Mouse (Mus musculus): ENCODE data around the gene Gdf9. TPM values are rescaled to one million over a fixed set of nuclear protein-coding genes. Genes with fewer than 3 reads are reported as not detected.

Gene Gdf9
- total and polyA plus RNA-seq, 3 experiments: 0.42 to 0.43 TPM; not detected in 1

DNA sequence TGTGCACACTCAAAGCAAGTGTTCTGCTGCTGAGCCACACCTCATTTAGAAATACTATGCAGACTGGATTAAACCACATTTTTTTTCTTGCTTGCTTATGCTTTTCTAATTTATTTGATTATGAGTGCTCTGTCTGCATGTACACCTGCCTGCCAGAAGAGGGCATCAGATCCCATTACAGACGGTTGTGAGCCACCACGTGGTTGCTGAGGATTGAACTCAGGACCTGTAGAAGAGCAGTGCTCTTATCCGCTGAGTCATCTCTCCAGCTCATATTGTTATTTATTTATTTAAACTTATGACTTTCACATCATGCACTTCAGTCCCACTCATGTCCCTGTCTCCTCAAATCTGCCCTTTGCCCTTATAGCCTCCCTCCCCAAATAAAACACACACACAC lies 54.9 kb downstream of the Gdf9 start (continued):
- TF ChIP-seq ELF1 (IDR thresholded peaks at IDR 0.05; ENCODE audit: low read depth, low read length) (0 out of 2 replicates have a peak, but pooled peaks have one; percentile 9), POLR2AphosphoS5 (IDR thresholded peaks at IDR 0.05; ENCODE audit: borderline replicate concordance, low read depth, low read length) (no peak), E2F4 (IDR thresholded peaks at IDR 0.05; ENCODE audit: borderline replicate concordance, low read depth, low read length) (0 out of 2 replicates have a peak, but pooled peaks have one; percentile 29), POLR2AphosphoS2 (IDR thresholded peaks at IDR 0.05; ENCODE audit: low read length) (no peak), TBP (IDR thresholded peaks at IDR 0.05; ENCODE audit: low read depth, low read length) (0 out of 2 replicates have a peak, but pooled peaks have one; percentile 24), MEF2A (IDR thresholded peaks at IDR 0.05; ENCODE audit: extremely low read depth, insufficient replicate concordance, low read depth, low read length, poor library complexity, severe bottlenecking) (no peak), ZKSCAN1 (IDR thresholded peaks at IDR 0.05; ENCODE audit: low read depth, low read length) (no peak), UBTF (IDR thresholded peaks at IDR 0.05; ENCODE audit: borderline replicate concordance, insufficient read depth, low read depth, low read length) (no peak), MYB (IDR thresholded peaks at IDR 0.05; ENCODE audit: low read depth, low read length) (no peak), MXI1 (IDR thresholded peaks at IDR 0.05; ENCODE audit: low read depth, low read length) (peak; percentile 85; the same call in 1 of the 2 replicates), MAX (IDR thresholded peaks at IDR 0.05; ENCODE audit: low read length) (peak; percentile 96), RCOR1 (IDR thresholded peaks at IDR 0.05; ENCODE audit: low read depth, low read length) (no peak), CTCF (IDR thresholded peaks at IDR 0.05 in 2 of 3, conservative IDR thresholded peaks at IDR 0.05 in 1 of 3; ENCODE audit: control insufficient read depth in 1 of 3, insufficient read depth in 1 of 3, low read depth in 2 of 3, low read length in 3 of 3, poor library complexity in 1 of 3, severe bottlenecking in 1 of 3) (peak; percentile 59 to 83 (median 65)), ZMIZ1 (IDR thresholded peaks at IDR 0.05; ENCODE audit: low read depth, low read length) (no peak), CHD1 (IDR thresholded peaks at IDR 0.05; ENCODE audit: low read depth, low read length) (no peak), USF1 (IDR thresholded peaks at IDR 0.05; ENCODE audit: low read depth, low read length) (peak; percentile 89), TCF12 (IDR thresholded peaks at IDR 0.05; ENCODE audit: low read depth, low read length) (no peak)

DNA sequence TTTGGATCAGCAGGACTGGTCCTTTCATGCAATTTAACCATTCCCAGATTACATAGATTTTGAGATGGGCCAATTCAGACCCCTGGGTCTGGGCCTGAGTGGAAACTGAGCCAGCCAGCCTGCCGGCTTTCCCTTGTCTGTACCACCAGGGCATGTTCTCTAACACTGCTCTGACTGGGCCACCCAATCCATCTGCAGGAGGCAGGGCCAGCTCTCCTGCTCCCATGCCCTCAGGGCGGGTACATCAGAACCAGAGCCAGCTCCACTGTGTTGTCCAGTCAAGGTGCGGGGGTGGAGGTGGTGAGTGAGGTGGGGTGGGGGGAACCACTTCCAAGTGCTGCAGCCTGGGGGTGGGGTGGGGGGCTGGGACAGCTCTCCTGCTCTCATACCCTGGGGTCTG lies 55.5 kb downstream of the Gdf9 start:
- no peaks in the 10 kb centered on the region for H3K27me3 ChIP-seq (ENCODE audit: control insufficient read depth in 1 of 2, insufficient read depth in 2 of 2, low read length in 2 of 2)
- no peak overlapping the region for H3K4me3 ChIP-seq (ENCODE audit: control insufficient read depth in 1 of 2, insufficient read depth in 1 of 2, low read depth in 2 of 2, low read length in 2 of 2)
- H3K79me2 ChIP-seq (ENCODE audit: control insufficient read depth, insufficient read depth, low read length, poor library complexity): no peaks in the 10 kb centered on the region
- H3K27ac ChIP-seq (ENCODE audit: control insufficient read depth, low read depth, low read length): no peak overlapping the region
- H3K9me3 ChIP-seq (replicated peaks; ENCODE audit: insufficient read depth, low read length): no peaks in the 10 kb centered on the region
- peaks cover 17 to 24% of the 10 kb centered on the region in 2 experiments for H3K4me1 ChIP-seq (ENCODE audit: control insufficient read depth in 1 of 2, insufficient read depth in 2 of 2, low read length in 2 of 2)
- H3K9ac ChIP-seq (ENCODE audit: control insufficient read depth, low read depth, low read length, poor library complexity, severe bottlenecking): no peak overlapping the region
- TF ChIP-seq POLR2AphosphoS5 (IDR thresholded peaks at IDR 0.05; ENCODE audit: borderline replicate concordance, low read depth, low read length) (no peak), KAT2A (conservative IDR thresholded peaks at IDR 0.05; ENCODE audit: low read depth, low read length) (no peak), ZKSCAN1 (IDR thresholded peaks at IDR 0.05; ENCODE audit: low read depth, low read length) (no peak), CHD2 (IDR thresholded peaks at IDR 0.05; ENCODE audit: low read length) (no peak), ELF1 (IDR thresholded peaks at IDR 0.05; ENCODE audit: low read depth, low read length) (no peak), MYB (IDR thresholded peaks at IDR 0.05; ENCODE audit: low read depth, low read length) (no peak), ZMIZ1 (IDR thresholded peaks at IDR 0.05; ENCODE audit: low read depth, low read length) (no peak), NELFE (IDR thresholded peaks at IDR 0.05; ENCODE audit: low read depth, low read length) (no peak), ETS1 (IDR thresholded peaks at IDR 0.05; ENCODE audit: low read depth, low read length) (no peak), USF2 (IDR thresholded peaks at IDR 0.05; ENCODE audit: borderline replicate concordance in 1 of 2, insufficient read depth in 1 of 2, low read depth in 1 of 2, low read length in 2 of 2) (no peak), CTCF (IDR thresholded peaks at IDR 0.05 in 2 of 3, conservative IDR thresholded peaks at IDR 0.05 in 1 of 3; ENCODE audit: control insufficient read depth in 1 of 3, insufficient read depth in 1 of 3, low read depth in 2 of 3, low read length in 3 of 3, poor library complexity in 1 of 3, severe bottlenecking in 1 of 3) (no peak), TBP (IDR thresholded peaks at IDR 0.05; ENCODE audit: low read depth, low read length) (no peak), MXI1 (IDR thresholded peaks at IDR 0.05; ENCODE audit: low read depth, low read length) (no peak), RAD21 (IDR thresholded peaks at IDR 0.05; ENCODE audit: low read depth, low read length) (no peak), MAZ (IDR thresholded peaks at IDR 0.05; ENCODE audit: low read depth, low read length) (no peak), USF1 (IDR thresholded peaks at IDR 0.05; ENCODE audit: low read depth, low read length) (no peak), MYC (IDR thresholded peaks at IDR 0.05; ENCODE audit: low read depth, low read length) (no peak), GABPA (IDR thresholded peaks at IDR 0.05; ENCODE audit: low read depth, low read length) (no peak)
- DNase-seq (ENCODE audit: low read depth, low spot score): no peak
- peaks cover 0 to 29% of the 10 kb centered on the region in 2 experiments; a peak in 2 of 4 replicates for H3K36me3 ChIP-seq (ENCODE audit: control insufficient read depth in 1 of 2, insufficient read depth in 2 of 2, low read length in 2 of 2)

Measured in MEL (cell line).